Mouse (Mus musculus): ENCODE results near the gene Rimkla.
"Not testable (repeated sequence)": the region's sequence is repeated elsewhere in the genome, so short reads cannot be mapped to it uniquely, and the experiment has no call there.

Gene Rimkla

DNA sequence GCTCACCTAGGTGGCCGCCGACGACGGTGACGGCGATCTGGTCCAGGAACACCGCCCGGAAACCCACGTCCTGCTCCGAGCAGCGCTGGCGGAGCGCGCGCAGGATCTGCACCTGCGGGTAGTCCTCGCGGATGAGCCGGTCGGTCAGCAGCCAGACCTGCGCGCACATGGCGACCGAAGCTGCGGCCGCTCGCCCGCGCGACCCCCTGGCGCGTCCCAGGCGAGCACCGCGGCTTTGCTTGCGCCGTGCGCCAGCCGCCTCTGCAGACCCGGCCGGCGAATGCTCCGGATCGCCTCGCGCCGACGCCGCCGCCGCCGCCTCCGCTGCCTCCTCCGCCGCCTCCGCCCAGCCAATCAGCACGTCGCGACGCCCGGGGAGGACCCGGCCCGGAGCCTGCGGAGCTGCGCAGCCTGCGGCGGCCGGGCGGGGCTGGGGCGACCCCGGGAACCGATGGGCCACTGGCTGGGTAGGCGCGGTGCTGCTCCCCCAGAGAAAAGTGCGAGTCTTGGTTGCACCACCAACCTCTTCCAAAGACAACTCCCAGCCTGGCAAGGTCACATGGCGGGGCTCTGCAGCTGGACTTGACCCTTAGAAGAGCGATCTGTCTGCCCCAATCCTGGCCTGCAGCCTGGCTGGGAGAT, at the start of gene Rimkla:
TSS of gene Rimkla (minus strand) at position 338 of the 642 bp plus-strand sequence.
- no peak for DNase-seq (ENCODE audit: low read depth, low spot score)

DNA sequence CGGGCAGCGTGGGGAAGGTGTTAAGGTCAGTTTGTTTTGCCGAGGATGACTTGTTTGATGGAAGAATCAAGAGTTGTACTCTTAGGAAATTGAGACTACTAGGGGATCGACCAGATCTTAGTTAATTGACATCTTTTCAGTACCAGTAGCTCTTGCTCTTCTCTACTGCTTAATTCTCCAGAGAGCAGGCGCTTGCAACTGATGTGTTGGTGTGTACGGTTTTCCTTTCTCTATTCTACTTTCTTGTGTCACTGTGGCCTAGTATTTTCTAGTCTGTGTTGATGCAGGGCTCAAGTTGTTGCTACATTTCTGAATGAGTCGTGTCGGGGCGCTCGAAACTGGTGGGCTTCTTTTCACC, 48.1 kb upstream of the Rimkla start:
- no peak for DNase-seq (ENCODE audit: low read depth, low spot score)

DNA sequence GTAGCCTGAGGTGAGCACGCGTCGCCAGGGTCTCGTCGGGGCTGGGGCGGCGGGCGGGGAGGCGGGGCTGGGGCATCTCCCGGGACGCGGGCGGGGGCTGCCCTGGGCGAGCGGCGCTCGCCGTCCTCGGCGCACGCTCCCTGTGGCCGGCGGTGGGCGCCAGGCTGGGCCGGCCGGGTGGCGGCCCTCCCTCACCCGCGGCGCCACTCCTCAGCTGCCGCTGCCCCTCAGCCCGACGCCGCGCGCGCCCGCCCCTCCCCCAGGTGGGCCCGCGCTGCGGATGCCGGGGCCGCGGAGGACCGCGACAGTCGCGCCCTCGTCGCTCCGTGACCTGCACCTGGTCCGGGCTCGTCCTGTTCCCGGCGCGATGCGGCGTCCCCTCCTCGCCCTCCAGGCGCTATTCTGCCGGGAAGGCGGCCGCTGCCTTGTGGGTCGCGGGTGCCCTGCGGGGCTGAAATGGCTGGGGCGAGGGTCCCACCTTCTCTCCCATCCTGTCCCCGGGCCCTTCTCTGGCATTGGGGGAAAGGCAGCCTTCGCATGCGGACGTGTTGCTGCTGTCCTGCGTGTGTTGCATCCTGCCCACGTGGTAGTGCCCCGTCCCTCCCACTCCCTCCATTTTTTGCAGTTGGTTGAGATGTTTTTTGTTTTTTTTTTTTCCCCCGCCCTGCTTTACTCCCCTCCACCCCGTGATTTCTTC, 47.6 kb upstream of the Rimkla start:
- DNase-seq (ENCODE audit: low read depth, low spot score), result peak; percentile 16

DNA sequence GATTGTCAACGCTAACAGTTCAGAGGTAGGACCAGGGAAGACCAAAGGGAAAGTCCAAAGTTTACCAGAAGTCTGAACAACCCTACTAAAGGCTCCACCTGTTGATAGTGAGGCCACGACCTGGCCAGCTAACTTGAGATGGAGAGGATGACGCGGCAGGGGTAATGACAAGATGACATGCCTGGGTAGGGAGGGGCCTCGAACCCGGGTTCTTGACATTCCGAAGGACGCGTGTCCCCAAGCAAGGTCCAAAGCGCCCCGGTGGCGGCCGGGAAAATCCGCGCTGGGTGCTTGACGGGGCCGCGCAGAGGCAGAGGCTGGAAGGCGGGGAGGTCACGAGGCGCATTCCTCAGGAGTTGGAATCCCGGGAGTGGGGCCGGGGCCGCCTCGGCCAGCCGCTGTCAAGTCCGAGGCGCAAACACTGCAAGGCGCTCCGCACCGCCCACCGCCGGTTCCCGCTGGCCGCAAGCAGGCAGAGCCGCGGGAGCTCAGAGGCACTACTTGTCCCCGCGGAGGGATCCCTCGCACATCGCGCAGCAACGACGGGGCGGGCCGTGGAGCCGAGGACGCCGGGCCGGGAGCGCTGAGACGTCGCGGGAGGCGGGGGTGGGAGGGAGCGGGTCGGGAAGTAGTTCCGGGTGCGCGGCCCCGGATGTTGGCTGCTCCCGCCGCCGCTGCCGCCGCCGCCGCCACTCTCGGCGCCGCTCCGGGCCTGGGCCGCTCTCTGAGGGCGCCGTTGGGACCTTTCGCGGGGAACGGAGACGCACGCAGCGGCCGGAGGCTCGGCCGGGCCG, 46.8 kb upstream of the Rimkla start, which contains the start of gene Frg2f1:
TSS of gene Frg2f1 (minus strand) at position 499 of the 794 bp plus-strand sequence.
- peak; percentile 78 for DNase-seq (ENCODE audit: low read depth, low spot score)

DNA sequence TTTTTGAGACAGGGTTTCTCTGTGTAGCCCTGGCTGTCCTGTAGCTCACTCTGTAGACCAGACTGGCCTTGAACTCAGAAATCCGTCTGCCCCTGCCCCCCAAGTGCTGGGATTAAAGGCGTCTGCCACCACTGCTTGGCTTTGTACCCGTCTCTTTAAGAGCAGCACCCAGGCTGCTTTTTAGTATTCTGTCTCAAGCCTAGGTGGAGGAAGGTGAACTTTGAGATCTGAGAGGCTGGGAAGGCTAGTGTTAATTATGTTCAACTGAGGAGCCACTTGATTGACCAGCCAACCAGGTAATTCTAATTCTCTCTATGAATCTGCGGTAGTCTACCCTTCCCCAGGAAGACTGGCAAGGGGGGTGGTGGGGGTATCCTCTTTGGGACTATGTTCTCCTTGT, 45.0 kb upstream of the Rimkla start:
- no peak for DNase-seq (ENCODE audit: low read depth, low spot score)

DNA sequence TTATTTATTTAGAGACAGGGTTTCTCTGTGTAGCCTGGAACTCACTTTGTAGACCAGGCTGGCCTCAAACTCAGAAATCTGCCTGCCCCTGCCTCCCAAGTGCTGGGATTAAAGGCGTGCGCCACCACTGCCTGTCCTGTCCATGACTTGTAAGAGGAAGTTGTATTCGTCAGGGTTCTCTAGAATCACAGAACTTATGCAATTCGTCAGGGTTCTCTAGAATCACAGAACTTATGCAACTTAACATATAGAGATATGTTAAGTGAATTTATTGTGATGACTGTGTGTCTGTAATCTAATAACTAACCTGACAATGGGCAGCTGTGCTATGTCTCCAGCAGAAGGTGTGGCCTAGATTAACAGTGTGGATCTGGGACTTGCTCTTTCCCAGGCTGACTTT, 44.2 kb upstream of the Rimkla start, which contains the start of gene Foxj3:
TSS of gene Foxj3 (plus strand) at position 390 of the 400 bp plus-strand sequence.
- not testable (repeated sequence) for DNase-seq (ENCODE audit: low read depth, low spot score)

DNA sequence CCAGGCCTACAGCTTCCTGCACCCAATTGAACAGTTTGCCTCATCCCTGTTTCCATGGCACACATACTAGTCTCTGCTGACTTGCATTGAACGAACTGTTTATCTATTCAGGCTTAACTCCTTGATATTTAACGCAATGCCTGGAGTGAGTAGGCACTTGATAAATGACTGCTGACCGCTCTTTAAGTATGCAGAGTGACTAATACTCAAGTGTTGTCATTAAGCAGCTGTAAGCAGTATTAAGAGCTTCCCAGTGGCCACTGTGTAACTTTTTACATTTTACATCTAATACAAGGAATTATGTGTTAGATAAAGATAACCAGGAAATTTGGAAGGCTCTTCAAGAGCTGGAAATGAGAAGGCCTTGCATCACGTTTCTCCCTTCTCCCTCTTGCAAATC, 42.7 kb upstream of the Rimkla start:
- DNase-seq (ENCODE audit: low read depth, low spot score), result no peak

DNA sequence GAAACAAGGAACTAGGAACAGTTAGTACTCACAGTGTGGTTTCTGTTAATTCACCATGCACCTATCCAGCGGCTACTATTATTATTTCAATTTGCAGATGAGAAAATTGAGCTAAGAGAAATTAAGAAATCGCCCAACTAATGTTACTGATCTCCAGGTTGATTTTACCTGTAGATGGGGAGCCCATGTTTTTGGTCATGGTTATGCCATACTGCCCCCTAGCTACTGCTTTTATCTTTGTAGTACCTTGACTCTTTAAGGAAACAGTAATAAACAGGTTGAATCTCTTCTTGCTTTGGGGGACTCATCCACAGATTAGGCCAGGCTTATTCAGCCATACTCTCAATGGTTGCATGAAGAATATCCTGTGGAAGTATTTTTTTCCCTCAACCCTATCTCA, 39.4 kb upstream of the Rimkla start:
- DNase-seq (ENCODE audit: low read depth, low spot score), result no peak

DNA sequence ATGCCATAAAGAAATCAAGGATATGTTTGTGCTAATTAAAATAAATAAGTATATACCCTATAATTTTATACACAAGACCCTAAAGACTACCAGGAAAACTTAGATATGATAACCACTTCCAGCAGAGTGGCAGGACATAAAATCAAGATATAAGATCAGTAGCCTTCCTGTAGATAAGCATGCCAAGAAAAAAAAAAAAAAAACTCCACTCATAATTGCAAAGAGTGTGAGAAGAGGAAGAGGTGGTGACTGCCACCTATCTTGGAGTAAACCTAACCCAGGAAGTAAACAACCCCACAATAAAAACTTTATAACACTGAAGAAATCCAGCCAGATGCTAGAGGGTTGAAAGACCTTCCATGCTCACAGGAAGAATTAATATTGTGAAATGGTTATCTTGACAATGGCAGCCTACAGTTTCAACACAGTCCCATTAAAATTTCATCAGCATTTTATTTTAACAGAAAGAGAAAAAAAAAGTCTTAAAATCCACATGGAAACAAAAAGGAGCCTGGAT, 34.0 kb upstream of the Rimkla start:
- DNase-seq (ENCODE audit: low read depth, low spot score), result no peak

DNA sequence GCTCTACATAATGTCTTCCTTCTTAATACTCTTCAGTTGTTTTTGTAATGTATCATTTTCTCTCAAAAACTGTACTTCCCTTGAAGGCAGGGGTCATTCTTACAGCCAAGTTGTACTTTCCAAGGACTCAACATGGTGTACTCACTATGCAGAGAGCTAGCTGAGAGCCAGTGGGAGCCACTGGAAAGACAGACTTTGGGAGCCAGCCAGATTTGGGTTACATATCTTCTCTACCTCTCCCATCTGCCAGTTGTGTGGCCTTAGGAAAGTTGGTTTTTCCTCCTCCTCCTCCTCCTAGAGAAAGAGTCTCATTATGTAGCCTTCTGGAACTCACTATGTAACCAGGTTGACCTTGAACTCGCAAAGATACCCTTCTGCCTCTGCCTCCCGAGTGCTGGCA, 32.0 kb upstream of the Rimkla start:
- DNase-seq (ENCODE audit: low read depth, low spot score), result no peak

DNA sequence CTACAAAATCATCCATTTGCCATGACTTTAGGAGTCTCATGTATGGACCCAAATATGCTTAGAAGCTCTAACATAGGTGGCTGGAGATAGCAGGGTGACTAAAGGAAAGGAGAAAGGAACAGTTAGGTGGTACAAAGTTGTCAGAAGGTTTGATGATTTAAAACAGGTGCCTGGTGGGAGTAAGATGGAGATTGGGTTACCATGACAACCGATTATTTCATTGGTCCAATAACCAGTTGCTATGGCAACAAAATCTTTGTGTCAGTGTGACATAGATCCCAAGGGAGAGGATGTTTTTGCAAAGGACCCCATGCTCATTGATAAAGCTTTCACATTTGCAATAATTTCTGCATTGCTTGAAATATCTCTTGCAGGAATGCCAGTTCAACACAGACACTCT, 31.6 kb upstream of the Rimkla start:
- no peak for DNase-seq (ENCODE audit: low read depth, low spot score)

DNA sequence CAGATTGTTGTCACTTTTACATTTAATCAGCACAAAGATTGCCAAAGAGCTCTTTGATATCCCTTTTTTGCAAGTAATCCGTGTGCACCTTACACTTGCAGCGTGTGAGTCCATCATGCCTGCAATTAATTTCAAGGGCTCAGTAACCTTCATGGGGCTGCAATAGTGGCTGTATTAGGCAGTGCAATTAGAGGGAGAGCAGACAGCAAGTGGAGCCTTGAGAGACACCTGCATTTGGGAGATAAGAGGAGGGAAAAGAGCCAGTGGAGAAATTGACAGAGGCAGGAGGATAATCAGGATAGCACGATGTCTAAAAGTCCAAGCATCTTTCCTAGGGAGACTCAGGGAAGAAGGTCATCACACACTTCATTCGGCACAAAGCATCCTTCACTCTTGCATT, 31.1 kb upstream of the Rimkla start:
- DNase-seq (ENCODE audit: low read depth, low spot score), result no peak

DNA sequence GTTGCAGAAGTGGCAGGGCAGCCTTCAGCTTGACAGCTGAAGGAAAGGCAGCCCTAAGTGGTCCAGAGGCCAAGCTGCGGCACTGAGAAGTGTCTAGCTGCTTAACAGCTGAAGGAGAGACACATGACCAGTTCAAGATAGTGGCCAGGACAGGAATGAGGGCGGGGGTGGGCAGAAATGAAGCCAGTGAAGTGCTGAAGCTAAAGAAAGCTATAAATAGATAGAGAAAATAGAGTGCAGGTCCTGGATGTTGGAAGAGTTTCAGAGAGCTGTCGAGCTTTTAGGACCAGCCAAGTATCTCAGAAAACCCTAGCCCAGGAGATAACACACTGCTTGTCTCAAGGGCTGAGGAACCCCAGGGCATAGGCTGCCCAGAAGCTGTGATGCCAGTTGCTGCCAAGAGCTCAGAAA, 20.3 kb upstream of the Rimkla start:
- DNase-seq (ENCODE audit: low read depth, low spot score), result no peak

DNA sequence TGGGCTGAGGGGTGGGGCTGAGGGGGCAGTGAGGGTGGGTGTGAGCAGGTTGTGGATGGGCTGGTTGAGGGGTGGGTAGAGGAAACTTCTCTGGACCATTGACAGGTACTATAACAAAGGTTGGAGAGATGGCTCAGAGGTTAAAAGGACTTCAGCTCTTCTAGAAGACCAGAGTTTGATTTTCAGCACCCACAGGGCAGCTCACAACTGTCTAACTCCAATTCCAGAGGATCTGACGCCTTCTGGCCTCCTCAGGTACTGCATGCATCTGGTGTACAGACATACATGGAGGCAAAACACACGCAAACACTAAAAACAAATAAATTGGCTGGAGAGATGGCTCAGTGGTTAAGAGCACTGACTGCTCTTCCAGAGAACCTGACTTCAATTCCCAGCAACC, 19.2 kb upstream of the Rimkla start:
- DNase-seq (ENCODE audit: low read depth, low spot score), result no peak

DNA sequence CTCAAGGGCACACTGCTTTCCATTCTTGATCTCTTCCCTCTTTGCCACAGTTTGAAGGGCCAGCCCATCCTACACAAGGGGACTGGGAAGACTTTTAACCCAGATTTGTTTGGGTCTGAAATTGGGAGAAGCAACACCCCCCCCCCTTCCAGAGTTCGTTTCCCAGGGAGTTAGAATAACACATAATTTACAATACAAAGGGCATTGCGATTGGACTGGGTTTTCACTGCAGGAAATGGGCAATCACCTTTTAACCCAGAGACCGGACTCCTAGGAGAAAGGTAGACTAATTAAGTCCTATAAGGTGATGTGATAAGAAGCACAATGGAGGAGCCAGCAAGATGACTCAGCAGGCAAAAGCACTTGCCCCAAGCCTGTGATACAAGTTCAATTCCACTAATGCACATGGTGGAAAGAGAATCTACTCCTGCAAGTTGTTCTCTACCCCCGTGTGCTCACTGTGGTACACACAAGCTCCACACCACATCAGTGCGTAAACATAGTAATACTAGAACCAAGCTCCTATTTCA, 6.0 kb upstream of the Rimkla start:
- DNase-seq (ENCODE audit: low read depth, low spot score), result no peak

DNA sequence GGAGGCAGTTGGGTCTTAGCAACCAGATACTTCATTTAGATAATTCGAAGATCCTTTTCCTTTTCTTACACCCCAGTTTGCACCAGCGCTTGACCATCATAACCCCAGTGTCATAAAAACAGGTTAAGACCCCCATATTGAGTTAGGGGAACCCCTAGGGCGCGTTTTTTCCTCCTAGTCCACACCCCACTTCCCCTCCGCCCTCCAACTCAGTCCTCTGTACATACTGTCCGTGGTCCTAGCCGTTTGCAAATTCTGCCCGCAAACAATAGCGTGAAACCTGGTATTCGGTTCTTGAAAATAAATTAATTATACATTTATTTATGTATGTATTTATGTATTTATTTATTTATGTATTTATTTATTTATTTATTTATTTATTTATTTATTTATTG, 502 bp upstream of the Rimkla start:
- DNase-seq (ENCODE audit: low read depth, low spot score), result no peak

DNA sequence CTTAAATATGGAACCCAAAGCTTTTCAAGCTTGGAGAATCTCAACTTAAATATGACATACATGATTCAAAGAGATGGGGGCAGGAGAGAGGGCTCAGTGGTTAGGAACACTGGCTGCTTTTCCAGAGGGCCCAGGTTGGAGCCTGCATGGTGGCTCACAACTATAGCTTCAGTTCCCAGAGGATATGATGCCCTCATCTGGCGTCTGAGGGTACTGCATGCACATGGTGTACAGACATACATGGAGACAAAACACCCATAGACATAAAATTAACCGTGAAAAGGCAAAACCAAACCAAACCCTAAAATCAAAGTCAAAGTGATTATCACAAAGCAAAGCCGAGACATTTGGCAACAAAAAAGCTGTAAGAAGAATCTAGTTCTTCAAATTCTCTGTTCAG, 1.6 kb downstream of the Rimkla start:
- DNase-seq (ENCODE audit: low read depth, low spot score), result peak; percentile 15

DNA sequence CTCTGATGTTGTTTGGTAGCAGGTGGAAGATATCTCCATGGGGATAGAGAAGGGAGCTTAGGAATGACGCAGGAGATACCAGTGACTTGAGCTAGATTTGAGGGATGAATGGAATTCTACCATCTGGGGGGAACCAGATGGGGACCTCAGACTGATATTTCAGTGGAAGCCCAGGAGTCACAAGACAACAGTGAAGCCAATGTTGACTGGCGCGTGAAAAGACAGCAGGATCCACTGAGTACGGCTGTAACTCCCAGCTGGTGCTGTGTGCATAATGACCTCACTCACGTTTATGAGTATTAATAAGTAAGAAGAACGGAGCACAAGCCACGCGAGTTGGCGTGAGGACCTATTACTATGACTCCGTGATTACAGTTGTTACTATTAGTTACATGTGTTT, 2.8 kb downstream of the Rimkla start:
- no peak for DNase-seq (ENCODE audit: low read depth, low spot score)

DNA sequence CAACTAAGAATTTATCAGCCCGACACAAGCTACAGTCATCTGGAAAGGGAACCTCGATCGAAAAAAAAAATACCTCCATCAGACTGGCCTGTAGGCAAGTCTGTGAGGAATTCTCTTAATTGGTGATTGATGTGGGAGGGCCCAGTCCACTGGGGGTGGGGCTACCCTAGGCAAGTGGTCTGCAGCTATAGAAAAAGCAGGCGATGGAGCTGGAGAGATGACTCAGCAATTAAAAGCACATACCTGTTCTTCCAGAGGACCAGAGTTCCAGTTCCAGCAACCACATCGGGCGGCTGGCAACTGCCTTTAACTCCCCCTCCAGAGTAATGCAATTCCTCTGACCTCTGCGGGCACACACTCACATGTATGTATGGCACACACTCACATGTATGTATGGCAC, 7.5 kb downstream of the Rimkla start:
- no peak for DNase-seq (ENCODE audit: low read depth, low spot score)

DNA sequence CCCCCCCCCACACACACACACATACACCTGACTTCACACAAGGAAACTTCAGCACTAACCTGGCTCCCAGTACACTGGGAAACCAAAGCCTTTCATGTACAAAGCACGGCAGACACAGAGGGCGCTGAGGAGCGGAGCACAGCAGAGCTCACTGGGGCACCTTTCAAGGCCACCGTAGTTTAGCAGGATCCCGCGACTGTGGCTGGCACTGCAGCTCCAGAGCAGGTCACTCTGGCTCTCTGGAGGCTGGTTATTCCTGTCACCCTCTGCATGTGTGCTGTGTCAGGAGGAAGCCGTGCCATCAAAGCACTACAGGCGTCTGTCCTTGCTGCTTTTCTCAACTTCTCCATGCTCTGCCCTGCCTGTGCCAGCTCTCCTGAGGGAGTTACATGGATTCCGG, 9.4 kb downstream of the Rimkla start:
- no peak for DNase-seq (ENCODE audit: low read depth, low spot score)

DNA sequence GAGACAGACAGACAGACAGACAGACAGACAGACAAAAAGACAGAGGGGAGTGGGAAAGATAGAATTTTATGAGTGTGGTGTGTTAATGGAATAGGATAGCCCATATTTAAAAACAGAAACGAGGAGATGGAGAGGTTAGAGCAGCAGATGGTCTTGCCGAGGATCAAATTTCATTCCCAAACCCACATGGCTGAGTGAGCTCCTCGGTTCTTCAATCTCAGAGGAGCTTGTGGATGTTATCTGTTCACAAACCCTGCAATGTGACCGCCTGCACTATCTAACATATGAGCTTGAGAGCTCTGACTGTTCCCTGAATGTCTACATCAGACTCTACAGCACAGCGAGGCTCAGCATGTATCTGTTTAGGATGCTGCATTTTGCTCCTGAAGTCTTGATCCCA, 19.3 kb downstream of the Rimkla start:
- no peak for DNase-seq (ENCODE audit: low read depth, low spot score)

DNA sequence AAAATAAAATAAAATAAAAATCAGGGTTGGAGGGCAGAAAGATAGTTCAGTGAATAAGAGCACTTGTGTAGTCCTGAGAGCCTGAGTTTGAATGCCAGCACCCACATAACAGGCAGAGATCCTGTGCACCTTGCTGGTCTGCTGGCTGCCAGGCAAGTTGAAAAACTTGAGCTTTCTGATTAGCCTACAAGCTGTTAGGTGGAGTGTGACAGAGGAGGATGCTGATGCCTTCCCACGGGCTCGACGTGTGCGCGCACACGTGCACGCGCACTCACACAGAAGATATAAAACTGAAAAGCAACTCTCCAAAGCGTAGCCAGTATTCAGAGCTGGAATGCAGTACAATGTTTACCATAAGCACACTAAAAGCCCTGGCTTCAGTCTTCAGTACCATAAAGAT, 19.9 kb downstream of the Rimkla start:
- no peak for DNase-seq (ENCODE audit: low read depth, low spot score)

Measured in c-Kit-negative CD71-positive TER-119-positive erythroid progenitor cells, embryonic 14.5 days (primary cell).